Mouse (Mus musculus): ENCODE data around the gene Zfp644.
"Not testable (repeated sequence)": the region's sequence is repeated elsewhere in the genome, so short reads cannot be mapped to it uniquely, and the experiment has no call there.

The Zfp644 gene

DNA sequence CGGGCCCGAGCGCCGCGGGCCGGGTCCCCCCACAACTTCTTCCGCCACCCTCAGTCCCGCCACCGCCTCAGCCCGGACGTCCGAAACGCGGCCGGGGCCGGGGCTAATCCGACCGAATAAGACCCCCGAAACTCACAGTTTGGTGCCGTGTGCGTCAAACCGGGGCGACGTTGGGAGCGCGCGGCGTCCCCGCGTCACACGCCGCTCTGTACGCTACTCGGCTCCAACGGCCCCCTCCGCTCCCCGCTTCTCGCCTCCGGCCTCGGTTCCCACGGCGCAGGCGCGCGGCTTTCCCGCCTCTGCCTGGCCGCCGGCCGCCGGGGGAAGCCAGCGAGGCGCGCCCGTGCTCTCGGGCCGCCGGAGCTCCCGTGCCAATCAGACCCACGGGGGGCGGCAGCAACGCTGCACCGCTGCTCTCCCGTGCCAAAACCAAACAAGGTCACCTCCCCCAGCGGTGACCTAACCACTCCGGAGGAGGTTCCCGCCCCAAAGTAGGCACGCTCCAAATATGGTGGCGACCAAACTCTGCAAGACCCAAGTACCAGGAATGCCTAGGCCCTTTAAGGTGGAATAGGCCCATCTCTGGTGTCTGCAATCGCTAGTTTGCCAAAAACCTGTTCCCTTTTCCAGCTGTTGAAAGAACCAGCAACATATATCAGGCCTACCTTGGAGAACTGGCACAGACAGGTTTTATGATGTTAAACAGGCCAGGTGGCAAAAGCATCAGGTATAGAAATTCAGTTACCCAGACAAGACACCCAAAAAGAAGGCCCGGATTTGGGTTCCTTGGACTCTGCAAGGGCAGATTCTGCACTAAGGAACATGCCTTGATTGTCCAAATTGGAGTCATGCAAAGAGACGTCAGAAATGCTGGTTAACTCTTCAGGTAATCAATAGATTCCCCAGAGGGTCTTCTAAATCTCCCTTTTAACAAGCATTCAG, at the start of gene Zfp644:
TSS of gene Zfp644 (minus strand) at position 892 of the 942 bp plus-strand sequence.
- DNase-seq (ENCODE audit: low read depth, low spot score): peak; percentile 92

DNA sequence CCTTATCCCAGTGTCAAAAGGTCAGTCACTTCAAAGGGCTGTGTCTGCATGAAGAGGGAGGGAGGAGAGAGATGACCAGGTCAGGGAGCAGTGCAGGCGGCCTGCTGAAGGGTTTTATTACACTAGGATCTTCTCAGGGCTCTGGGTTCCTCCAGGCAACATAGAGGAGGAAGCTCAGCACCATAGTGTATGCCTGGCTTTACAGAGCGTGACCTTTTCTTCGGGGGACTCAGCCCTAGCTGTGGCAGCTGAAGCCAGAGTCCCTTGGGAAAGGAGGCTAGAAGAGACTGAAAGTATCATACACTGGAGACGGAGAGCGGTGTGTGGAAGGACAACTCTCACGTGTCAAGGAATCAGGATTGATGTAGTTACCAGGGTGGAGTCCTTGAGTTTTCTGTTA, 42.6 kb upstream of the Zfp644 start:
- DNase-seq (ENCODE audit: low read depth, low spot score): no peak

DNA sequence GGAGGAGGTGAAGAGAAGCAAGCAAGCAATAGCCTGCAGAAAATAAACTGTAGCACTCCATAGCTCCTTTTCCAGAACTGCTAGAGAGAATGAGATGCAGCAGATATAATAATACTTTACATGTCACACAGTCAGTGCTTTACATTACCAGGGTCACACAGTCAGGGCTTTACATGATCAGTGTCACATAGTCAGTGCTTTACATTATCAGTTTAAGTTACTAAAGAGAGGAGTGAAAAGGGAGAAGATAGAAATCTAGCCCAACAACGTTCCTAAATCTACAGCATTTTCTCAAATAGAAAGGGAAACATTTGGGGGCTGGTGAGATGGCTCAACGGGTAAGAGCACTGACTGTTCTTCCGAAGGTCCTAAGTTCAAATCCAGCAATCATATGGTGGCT, 26.4 kb upstream of the Zfp644 start:
- no peak for DNase-seq (ENCODE audit: low read depth, low spot score)

DNA sequence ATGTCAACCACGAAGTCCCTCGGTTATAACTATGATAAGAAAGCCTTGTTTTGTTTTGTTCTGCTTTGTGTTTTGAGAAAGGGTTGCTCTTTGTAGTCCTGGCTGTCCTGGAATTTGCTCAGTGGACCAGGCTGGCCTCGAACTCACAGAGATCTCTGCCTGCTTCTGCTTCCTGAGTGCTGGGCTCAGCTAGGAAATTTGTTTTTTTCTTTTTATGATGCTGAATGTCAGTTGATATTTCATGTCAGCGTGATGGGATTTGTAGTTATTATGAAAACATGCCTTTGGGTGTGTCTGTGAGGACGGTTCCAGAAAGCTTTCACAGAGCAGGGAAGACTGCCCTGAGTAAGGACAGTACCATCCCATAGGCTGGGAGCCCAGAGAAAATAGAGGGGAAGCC, 25.7 kb upstream of the Zfp644 start:
- DNase-seq (ENCODE audit: low read depth, low spot score): no peak

DNA sequence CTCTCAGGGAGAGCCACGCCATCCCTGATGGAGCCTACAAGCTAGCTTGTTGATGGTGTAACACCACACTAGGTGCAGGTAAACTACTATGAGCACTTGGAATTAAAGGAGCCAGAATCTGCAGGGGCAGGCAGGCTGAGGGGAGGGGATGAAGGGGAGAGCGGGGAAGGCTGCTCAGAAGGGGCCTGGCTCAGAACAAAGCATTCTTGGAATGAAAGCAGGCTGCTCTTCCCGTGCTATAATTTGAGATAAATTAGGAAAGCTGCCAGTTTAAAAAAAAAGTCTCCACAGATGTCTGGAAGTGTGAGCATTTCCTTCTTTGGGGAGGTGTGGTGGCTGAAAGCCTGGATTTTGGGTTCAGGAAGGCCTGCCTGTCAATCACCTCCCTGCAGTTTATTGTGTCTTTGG, 14.8 kb upstream of the Zfp644 start:
- DNase-seq (ENCODE audit: low read depth, low spot score): peak; percentile 7

DNA sequence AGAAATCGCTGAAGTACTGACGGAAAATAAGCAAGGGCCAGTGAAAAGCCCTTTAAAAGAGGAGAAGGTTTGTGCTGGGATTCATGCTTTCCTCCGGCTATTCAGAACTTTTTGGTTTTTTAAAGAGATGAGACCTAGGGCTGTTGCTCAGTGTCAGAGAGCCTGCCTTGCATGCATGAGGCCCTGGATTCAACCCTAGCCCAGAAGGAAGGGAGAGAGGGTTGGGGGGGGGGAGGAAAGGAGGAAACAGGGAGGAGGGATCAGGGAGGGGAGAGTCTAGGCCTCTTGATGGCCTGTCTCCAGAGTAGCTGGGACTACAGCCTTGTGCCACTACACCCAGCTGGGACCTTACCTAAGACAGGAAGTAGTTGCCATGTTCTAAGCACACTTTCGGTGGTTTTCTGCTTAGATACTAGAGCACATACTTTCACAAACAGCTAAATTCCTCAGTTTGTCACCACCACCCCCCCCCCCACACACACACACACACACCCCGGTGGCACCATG, 14.2 kb upstream of the Zfp644 start:
- no peak for DNase-seq (ENCODE audit: low read depth, low spot score)

DNA sequence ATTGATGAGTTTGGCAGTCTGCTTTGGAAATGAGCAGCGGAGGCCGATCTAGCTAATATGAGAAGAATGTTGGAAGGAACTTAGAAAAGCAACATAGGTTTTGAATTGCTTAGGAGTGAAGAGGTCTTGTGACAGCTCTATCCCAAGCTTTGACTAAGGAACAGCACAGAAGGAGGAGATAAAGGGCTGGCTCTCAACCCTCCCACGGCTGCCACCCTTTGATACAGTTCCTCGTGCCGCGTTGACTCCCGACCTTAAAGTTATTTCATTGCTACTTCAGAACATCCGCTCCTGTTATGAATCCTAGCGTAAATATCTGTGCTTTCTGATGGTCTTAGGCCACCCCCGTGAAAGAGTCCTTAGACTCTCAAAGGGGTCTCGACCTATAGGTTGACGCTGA, 13.5 kb upstream of the Zfp644 start:
- DNase-seq (ENCODE audit: low read depth, low spot score): no peak

DNA sequence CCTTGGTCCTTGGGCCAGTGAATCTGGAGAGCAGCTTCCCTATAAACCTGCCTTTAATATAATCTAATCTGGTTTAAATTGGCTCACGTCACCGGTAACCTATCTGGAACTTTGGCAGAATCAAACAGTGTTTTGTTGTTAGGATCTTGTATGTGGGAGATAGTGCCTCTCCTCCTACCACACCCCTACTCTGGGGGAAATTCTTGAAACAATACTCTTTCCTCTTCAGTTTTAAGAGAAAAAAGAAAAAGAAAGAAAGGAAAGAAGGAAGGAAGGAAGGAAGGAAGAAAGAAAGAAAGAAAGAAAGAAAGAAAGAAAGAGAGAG, 13.0 kb upstream of the Zfp644 start:
- no peak for DNase-seq (ENCODE audit: low read depth, low spot score)

DNA sequence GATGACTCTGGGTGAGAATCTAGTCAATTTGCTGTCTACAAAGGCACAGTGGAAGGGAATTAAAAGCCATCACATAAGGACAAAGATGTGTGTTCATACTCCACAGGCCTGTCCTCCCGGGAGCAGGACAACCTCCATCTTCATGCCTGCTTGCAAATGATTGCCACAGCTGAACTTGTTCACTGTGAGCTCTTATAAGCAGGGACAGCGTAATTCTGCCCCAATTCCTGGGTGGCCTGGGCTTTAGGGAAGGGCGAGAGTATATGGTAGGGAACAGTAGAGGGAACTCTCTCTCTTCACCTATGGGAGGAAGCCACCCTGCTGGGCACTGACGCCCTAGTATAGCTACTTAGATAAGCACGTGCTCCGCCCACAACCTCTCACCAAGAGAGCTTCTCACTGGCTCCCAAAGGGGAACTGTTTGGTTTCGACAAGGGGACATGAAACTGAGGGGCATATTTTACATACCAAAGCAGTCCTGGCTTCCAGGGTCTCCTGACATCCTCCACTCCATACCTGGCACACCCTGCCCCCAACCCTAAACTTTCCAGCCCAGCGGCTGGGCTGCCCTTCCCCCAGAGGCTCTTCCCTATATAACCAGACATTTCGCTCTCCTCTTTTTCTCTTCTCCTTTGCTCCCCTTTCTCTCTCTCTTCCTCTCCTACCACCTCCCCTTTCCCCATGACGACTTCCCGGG, 12.4 kb upstream of the Zfp644 start:
- peak; percentile 44 for DNase-seq (ENCODE audit: low read depth, low spot score)

DNA sequence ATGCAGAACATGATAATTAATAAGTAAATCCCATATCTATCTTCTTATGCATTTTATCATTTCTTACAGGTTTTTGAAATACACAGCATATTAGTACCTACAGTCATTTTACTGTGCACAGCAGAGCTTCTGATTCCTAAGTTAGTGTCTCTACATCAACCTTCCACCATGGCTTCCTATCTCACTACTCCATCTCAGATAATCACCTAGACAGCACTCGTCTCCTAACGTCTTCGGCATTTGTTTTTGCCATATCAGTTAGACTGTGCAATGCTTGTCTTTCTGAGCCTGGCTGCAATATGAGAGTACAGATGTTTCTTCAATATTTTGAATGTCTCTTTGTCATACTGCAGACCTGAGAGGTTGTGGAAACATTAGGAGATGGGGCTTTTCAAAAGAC, 9.3 kb upstream of the Zfp644 start:
- DNase-seq (ENCODE audit: low read depth, low spot score): no peak

DNA sequence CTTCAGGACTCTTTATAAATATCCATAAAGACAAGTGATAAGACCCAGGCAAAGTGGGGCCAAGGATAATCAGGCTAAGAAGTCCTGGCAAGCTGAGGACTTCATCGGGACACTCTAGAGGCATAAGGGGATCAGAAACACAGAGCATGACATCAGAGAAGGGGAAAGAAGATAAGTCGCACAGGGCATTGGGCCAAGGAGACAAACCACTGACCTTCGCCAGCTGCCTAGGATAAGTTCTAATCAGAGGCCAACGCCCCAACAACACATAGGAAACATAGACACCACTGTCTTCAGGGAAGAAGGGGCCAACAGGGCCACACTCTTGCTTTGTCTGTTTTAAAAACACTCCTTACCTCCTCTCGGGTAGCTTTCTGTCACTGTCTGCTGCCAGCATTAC, 8.1 kb upstream of the Zfp644 start:
- DNase-seq (ENCODE audit: low read depth, low spot score): no peak

DNA sequence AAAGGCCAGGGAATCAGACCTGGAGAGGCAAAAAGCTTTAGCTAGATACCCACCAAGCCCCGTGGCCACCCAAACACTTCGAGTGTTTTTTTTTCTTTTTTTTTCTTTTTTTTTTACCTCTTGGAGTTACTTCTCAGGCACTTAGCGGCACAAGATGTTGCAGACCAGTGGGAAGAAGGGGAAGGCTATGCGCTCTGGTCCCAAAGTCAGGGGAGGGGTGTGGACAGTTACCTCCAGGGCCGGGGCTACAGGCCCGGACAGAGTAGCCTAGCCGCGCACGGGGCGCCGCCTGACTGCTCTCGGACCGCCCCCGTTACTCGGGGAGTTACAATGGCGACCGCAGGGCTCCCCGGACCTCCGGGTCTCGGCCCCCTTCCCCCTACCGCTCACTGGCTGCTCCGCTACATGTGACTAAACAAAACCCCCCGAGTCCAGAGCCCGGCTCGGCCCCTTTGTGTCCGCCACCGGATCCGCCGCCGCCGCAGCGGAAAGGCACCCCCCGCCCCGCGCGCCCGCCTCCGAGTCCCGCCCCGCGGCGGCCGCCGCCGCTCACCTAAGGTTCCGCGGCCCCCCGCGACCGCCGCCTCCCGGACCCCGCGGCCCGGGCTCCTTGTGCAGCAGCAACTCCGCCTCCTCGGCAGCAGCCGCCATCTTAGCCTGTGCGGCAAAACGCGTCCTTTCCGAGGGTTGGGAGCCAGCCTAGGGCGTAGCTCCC, 1.2 kb downstream of the Zfp644 start:
- peak; percentile 76 for DNase-seq (ENCODE audit: low read depth, low spot score)

DNA sequence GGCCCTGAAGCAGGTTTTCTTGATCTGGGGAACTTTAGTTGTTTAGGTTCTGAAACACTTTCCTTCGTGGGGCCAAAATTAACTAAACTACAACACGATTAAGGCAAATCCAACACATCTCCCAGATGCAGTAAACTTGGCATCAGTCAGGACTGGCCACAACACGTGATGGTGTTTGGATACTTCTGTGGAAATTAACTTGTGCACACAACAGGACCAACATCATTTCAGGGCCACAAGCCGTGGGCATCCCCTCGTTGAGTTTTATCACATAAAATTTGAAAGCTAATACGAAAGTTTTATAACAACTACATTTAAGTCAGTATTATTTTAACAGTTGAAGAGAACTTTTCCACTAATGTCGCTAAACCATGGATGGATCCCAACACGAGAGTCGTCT, 1.9 kb downstream of the Zfp644 start:
- DNase-seq (ENCODE audit: low read depth, low spot score): no peak

DNA sequence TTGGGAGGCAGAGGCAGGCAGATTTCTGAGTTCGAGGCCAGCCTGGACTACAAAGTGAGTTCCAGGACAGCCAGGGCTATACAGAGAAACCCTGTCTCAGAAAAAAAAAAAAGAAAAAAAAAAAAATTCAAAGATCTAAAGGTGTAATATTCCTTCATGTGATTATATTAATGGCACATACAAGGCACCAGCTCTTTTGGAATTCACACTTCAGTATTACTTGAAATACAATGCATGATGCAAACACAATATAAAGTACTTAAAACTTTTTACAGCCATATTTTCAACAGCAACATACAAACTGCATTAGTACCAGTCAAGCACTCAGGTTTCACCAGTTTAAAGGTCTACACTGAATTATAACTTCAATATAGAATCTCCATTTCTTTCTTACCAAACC, 2.4 kb downstream of the Zfp644 start:
- DNase-seq (ENCODE audit: low read depth, low spot score): no peak

DNA sequence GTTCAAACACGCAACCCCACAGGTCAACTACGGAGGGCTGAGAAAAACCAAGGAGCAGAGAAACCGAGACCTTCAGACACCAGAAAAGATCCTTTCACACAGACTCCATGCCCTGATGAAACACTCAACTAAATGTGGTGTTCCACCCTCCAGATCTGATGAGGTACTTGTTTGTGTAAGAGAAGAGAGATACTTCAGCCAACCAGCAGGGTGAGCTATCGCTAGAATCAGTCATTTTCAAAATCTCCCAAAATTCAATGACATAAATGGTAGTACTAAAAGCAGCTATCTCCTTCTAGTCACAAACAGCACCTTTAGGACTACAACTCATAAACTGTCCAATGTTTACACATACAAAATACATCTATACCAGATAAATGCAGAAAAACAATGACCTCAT, 4.1 kb downstream of the Zfp644 start:
- peak; percentile 51 for DNase-seq (ENCODE audit: low read depth, low spot score)

DNA sequence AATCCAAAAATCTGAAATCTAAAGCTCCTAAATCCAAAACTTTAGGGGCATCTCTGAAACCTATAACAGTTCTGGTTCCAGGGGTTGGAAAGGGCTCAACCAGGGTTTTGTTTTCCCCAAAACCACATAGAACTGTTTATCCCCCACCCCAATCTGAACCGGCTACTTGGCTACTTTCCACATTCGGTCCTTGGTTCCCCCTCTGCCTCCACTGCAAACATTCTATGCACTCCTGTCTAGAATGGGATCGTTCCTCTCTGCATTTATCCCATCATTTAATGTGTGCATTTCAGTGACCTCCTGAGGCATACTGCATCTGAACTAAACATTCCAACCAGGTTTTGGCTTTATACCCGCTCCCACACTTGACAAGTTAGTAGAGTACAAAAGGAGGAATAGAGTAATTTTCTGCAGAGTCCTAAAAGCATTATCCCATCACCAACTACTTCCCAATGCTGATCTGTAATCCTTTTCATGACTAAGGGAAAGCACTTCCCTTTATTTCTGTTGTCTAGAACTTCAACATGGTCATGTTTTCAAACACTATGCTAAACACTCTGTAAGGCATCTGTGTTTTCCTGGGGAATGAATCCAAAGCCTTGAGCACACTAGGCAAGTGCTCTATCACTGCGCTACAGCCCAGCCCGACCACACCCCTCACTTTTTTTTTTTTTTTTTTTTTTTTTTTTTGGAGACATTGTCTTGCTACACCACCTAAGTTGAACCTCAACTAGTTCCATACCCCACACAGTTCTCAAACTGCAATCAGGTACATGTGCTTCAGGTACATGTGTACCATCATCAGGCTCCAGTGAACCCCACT, 16.2 kb downstream of the Zfp644 start:
- no peak for DNase-seq (ENCODE audit: low read depth, low spot score)

DNA sequence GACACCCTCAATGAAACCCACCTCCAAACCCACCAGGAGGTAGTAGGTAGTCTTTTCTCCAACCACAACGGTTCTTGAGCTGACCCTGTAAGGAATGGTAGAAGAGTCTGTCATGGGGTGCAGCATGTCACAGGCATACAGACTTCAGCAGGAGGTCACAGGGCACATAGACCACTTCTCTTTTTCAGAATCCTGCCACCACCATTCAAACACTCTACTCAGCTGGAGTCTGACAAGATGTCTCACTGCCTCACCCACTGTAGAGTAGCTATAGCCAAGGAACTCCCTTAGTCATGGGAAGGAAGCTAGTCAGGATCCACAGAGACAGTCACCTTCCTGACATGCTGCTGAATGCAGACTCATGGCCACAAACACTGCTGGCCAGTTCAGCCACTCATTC, 17.4 kb downstream of the Zfp644 start:
- no peak for DNase-seq (ENCODE audit: low read depth, low spot score)

DNA sequence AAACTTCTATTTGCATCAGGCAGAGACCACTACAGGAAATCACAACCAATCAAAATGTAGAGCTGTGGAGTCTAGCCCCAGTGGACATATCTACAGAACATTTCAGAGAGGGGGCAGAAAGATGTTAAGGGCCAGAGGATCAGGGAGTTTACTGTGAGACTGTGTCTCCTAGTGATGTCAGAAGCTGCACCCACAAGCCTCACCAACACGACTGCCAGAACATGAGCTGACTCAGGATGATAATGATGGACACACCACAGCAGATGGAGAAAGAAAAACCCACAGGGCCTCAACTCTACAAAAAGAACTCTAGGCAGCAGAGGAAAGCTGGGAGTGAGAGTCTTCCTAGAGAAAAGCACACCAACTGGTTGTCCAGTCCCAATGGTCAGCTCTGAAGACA, 18.3 kb downstream of the Zfp644 start:
- not testable (repeated sequence) for DNase-seq (ENCODE audit: low read depth, low spot score)

DNA sequence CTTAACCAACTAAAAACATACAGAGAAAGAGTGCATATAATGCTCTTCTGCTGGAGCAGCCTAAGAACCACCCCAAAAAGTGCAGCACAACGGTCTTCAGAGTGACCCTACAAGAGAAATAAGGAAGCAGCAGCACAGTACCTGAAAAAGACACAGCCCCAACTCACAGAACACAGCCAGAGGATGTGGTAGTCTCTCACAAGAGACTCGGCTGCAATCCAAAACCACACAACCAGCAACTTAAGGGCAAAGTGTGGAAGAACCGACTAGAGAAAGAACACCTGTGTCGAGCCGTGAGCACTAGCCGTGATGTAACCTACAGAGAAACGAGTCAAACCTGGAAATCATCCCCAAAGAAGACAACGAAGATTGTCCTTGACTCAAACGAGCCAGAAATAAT, 20.3 kb downstream of the Zfp644 start:
- no peak for DNase-seq (ENCODE audit: low read depth, low spot score)

DNA sequence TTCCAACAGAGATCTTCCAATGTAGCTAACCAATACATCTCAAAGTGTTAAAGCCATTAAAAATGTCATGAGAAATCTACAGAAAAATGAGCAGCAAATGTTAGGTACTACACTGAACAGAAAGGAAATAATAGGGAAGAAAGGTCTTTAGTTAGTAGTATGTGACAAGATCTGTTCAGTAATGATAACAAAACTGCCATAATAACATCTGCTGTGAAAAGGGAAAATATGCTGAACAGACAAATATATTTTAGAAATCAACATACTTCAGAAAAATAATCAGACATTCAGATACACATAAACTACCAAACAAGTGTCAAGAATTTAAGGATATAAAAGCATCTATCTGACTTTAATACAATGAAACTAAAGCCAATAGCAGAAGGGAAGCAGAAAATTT, 24.5 kb downstream of the Zfp644 start:
- DNase-seq (ENCODE audit: low read depth, low spot score): no peak

DNA sequence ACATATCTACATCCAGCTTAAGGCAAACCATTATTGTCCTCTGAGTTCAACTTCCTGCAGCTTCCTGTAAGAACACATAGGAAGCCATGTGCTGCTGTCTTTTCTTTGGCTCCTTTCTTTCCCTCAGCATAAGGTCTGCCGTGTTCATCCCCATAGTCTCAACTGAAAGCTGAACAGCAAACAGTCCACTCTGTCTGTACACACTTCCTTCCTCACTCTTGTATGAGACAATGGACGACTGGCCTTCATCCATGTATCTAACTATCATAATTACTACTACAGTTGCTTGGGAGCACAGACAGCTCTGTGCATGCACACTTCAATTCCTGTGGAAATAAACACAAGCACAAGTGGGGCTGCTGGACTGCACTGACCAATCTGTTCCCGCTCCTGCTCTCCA, 25.2 kb downstream of the Zfp644 start:
- no peak for DNase-seq (ENCODE audit: low read depth, low spot score)

Data from ZHBTc4 (cell line).